Mouse (Mus musculus) hindbrain, embryonic 14.5 days (tissue): ENCODE measurements around the gene Afap1. TPM values are rescaled to one million over a fixed set of nuclear protein-coding genes. Genes with fewer than 3 reads are reported as not detected.

Source experiments
- ATAC-seq: fragments of 200-750 bp; cut with Nextera tagmentation; 2 replicates; pipeline ENCODE4 v1.8.0; 2017; ENCODE audit warnings: moderate number of reproducible peaks, mild to moderate bottlenecking, moderate TSS enrichment, moderate library complexity; ENCODE audit not compliant: low FRiP score
- DNase-seq: peaks from one replicate; pipeline ENCODE4 v3.0.0-alpha.2; 2015; ENCODE audit warnings: low spot score
- H3K27ac ChIP-seq: fragments of 300-500 bp; sonication (generic); 2 replicates; pipeline ENCODE4 v1.5.1; 2014; ENCODE audit warnings: mild to moderate bottlenecking, moderate library complexity
- H3K27me3 ChIP-seq: fragments of 300-500 bp; sonication (generic); 2 replicates; pipeline ENCODE4 v1.6.1; 2014; ENCODE audit warnings: mild to moderate bottlenecking, low read length, mixed read lengths; ENCODE audit not compliant: control insufficient read depth, insufficient read depth
- H3K36me3 ChIP-seq: fragments of 300-500 bp; sonication (generic); replicated peaks from 2 replicates; pipeline ENCODE4 v1.6.1; 2014; ENCODE audit not compliant: control insufficient read depth, insufficient read depth
- H3K4me1 ChIP-seq: fragments of 300-500 bp; sonication (generic); replicated peaks from 2 replicates; pipeline ENCODE4 v1.6.1; 2014; ENCODE audit warnings: antibody characterized with exemption, low read length, mixed read lengths; ENCODE audit not compliant: control insufficient read depth, insufficient read depth
- H3K4me2 ChIP-seq: fragments of 300-500 bp; sonication (generic); replicated peaks from 2 replicates; pipeline ENCODE4 v1.6.1; 2014; ENCODE audit warnings: mild to moderate bottlenecking, moderate library complexity
- H3K4me3 ChIP-seq: fragments of 300-500 bp; sonication (generic); replicated peaks from 2 replicates; pipeline ENCODE4 v1.5.1; 2014; ENCODE audit warnings: mild to moderate bottlenecking, low read length
- H3K9ac ChIP-seq: fragments of 300-500 bp; sonication (generic); 2 replicates; pipeline ENCODE4 v1.6.1; 2014
- H3K9me3 ChIP-seq: fragments of 300-500 bp; sonication (generic); 2 replicates; pipeline ENCODE4 v1.6.1; 2016; ENCODE audit warnings: low read length; ENCODE audit not compliant: control insufficient read depth
- WGBS: fragments of 180-500 bp; shearing (Covaris S2); extraction: QIAGEN DNeasy Blood & Tissue Kit; methylation state at CpG from one replicate; pipeline ENCODE4 v1.1.7; 2014; 5-methylcytosine and 5-hydroxymethylcytosine counted together
- polyA plus RNA-seq: library from polyadenylated mRNA; unstranded; fragments of >200 nt; fragmentation: Nextera tagmentation; extraction: Ambion mirVana; gene quantifications from 2 replicates; pipeline ENCODE4 v1.2.1, GENCODE M21; 2014

Gene Afap1
- polyA plus RNA-seq, 1 experiment from 2014 or later: 72.3 TPM

DNA sequence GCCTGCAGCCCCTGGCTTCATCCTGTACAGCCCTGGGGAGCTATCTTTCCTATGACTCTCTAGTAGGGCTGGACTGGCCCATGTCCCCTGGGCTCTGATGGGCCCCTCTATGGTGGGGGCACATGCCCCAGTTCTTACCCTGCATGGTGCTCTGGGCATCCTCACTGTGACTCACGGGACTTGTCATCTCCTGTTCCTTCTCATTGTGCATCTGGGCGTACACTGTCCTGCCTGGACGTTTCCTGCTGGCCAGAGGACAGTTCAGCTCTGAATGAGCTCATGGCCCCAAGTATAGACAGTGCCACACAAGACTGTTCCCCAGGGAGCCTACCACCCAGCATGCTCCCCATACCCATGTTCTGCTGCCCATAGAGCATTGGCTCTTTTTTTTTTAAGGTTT lies 128.0 kb downstream of the Afap1 start:
- no peak for DNase-seq
- Histone ChIP-seq H3K9ac (no peak overlapping the region), H3K27me3 (no peaks in the 10 kb centered on the region), H3K4me1 (no peaks in the 10 kb centered on the region), H3K36me3 (peaks cover 5% of the 10 kb centered on the region; the same call in 1 of the 2 replicates), H3K4me2 (no peak overlapping the region), H3K27ac (no peak overlapping the region), H3K9me3 (no peaks in the 10 kb centered on the region), H3K4me3 (no peak overlapping the region)
- WGBS: 86% methylated on average over 3 of the region's 3 CpGs
- ATAC-seq: no peak

DNA sequence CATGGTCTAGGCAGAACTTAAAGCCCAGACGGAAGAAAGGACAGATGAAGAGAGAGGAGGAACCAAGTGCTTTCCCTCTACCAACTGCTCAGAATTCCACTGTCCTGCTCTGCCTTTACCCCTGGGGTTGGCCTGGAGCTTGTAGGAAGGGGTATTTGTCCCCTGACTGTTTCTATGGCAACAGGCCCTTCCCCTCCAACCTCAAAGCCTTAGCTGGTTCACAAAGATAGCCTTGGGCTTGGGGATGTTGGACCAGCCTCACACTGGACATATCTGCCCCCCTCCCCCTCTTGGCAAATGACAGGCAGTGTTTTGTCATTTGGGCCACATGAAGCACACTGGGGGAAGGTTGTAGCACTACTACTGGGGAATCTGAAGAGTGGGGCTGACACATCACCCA lies 129.2 kb downstream of the Afap1 start:
- Histone ChIP-seq H3K27me3 (no peaks in the 10 kb centered on the region), H3K36me3 (peaks cover 5% of the 10 kb centered on the region; the same call in 1 of the 2 replicates), H3K4me2 (no peak overlapping the region), H3K27ac (no peak overlapping the region), H3K9me3 (no peaks in the 10 kb centered on the region), H3K4me1 (no peaks in the 10 kb centered on the region), H3K4me3 (no peak overlapping the region), H3K9ac (no peak overlapping the region)
- ATAC-seq (no peak), DNase-seq (no peak)
- 56% methylated on average over 1 of the region's 1 CpGs for WGBS

- H3K4me3 ChIP-seq: no peak overlapping the region
- no peak overlapping the region for H3K4me2 ChIP-seq
- H3K27ac ChIP-seq: no peak overlapping the region
- ATAC-seq (no peak), DNase-seq (no peak)
- no peaks in the 10 kb centered on the region for H3K27me3 ChIP-seq
- WGBS: 81% methylated on average over 9 of the region's 9 CpGs
- no peaks in the 10 kb centered on the region for H3K9me3 ChIP-seq
- H3K4me1 ChIP-seq: no peaks in the 10 kb centered on the region
- H3K9ac ChIP-seq: no peak overlapping the region
- 0 out of 2 replicates have a peak, but pooled peaks cover 5% of the 10 kb centered on the region for H3K36me3 ChIP-seq
Measured at GRCm38 (mm10) chr5:36024003-36024685, 131.0 kb downstream of the Afap1 start.

DNA sequence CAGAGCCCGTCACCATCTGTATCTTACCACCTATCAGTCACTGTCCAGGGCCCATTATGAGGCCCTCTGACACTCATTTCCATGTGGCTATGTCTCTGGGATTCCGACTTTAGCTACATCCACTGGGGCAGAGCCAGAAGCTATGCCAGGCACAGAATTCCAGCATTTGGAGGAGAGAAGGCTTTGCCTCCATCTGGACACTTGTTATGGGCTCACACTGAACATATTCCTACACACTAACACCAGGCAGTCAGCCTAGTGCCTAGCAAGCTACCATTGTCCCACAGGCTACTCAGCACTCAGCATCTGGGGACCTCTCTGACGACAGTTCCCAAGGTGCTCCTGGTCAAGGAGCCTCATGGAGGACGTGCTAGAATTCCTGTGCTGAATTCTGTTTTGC lies 132.0 kb downstream of the Afap1 start:
- 77% methylated on average over 4 of the region's 4 CpGs for WGBS
- Histone ChIP-seq H3K4me3 (no peak overlapping the region), H3K4me1 (no peaks in the 10 kb centered on the region), H3K27ac (no peak overlapping the region), H3K36me3 (0 out of 2 replicates have a peak, but pooled peaks cover 5% of the 10 kb centered on the region), H3K4me2 (no peak overlapping the region), H3K9ac (no peak overlapping the region), H3K27me3 (no peaks in the 10 kb centered on the region), H3K9me3 (no peaks in the 10 kb centered on the region)
- no peak for DNase-seq
- ATAC-seq: no peak

DNA sequence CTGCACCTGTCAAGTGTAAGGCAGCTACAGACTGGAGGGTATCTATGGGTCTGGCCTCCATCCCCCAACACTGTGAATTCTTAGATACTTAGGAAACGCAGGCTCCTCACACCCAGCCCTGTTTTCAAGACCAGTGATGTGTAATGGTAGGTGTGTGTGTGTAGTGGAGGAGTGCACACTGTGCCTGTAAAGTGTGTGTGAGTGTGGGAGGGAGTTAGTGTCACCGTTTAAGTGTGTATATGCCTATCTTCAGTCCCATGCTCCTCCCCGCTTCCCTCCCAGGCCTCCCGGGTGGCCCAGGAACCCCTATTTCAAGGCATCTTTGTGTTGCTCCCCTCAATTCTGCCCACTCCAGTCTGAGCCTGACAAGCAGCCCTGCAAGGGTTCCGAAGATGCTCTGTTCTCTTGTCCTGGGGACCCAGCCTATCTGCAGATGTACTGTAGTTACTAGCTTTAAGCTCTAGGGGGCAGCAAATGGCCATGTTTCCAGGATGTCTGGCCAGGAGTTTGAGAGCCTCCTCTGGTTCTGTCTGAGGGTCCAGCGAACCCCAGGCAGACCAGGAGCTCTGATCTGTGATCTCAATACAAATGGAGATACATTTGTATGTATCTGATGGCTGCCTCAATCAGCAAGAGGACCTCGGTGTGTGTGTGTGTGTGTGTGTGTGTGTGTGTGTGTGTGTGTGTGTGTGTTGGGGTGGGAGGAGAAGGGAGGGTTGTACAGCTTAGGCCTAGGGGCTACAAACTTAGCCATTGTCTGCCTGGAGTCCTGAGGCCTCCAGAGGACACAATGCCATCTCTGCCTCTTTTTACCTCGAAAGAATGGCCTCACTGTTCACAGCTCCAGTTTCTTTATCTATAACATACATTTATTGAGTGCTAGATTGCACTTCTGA lies 140.7 kb downstream of the Afap1 start:
- no peak overlapping the region for H3K4me3 ChIP-seq
- H3K4me2 ChIP-seq: no peak overlapping the region
- no peaks in the 10 kb centered on the region for H3K27me3 ChIP-seq
- H3K9me3 ChIP-seq: no peaks in the 10 kb centered on the region
- WGBS: 44% methylated on average over 8 of the region's 8 CpGs
- no peaks in the 10 kb centered on the region for H3K4me1 ChIP-seq
- DNase-seq (peak; percentile 95), ATAC-seq (peak; percentile 46; the same call in 1 of the 2 replicates)
- H3K36me3 ChIP-seq: peaks cover 4% of the 10 kb centered on the region; the same call in 1 of the 2 replicates
- H3K27ac ChIP-seq: no peak overlapping the region
- no peak overlapping the region for H3K9ac ChIP-seq

- H3K27ac ChIP-seq: no peak overlapping the region
- H3K9ac ChIP-seq: no peak overlapping the region
- 83% methylated on average over 5 of the region's 5 CpGs for WGBS
- no peak overlapping the region for H3K4me3 ChIP-seq
- H3K36me3 ChIP-seq: peaks cover 4% of the 10 kb centered on the region; the same call in 1 of the 2 replicates
- no peaks in the 10 kb centered on the region for H3K27me3 ChIP-seq
- H3K4me2 ChIP-seq: no peak overlapping the region
- DNase-seq (no peak), ATAC-seq (no peak)
- H3K9me3 ChIP-seq: no peaks in the 10 kb centered on the region
- peaks cover 15% of the 10 kb centered on the region for H3K4me1 ChIP-seq
Measured at GRCm38 (mm10) chr5:36039596-36039995, 146.5 kb downstream of the Afap1 start.

GRCm38 (mm10) chr5:36040398-36041235 lies 147.5 kb downstream of the Afap1 start:
- DNase-seq (peak; percentile 74), ATAC-seq (peak; percentile 71)
- Histone ChIP-seq H3K4me3 (no peak overlapping the region), H3K4me2 (no peak overlapping the region), H3K9ac (no peak overlapping the region), H3K27ac (peak overlapping the region; percentile 66), H3K9me3 (no peaks in the 10 kb centered on the region), H3K4me1 (peaks cover 15% of the 10 kb centered on the region), H3K27me3 (no peaks in the 10 kb centered on the region), H3K36me3 (peaks cover 4% of the 10 kb centered on the region; the same call in 1 of the 2 replicates)
- WGBS: 57% methylated on average over 13 of the region's 13 CpGs

DNA sequence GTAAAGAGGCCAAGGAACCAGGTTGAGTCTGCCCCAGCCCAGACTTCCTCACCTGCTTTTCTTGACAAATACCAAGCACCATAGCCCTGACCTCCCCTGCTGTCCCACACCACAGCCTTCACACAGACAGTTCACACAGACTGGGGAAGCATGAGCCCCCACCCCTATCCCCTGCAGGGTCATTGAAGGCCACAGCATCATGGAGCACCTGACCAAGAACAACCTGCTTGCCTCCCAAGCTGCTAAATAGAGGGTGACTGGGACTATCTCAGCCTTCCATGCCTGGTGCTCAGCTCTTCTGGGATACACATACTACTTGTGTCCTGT lies 148.1 kb downstream of the Afap1 start:
- Histone ChIP-seq H3K9me3 (no peaks in the 10 kb centered on the region), H3K9ac (no peak overlapping the region), H3K27ac (peak overlapping the region; percentile 66), H3K27me3 (no peaks in the 10 kb centered on the region), H3K4me2 (no peak overlapping the region), H3K36me3 (peaks cover 4% of the 10 kb centered on the region; the same call in 1 of the 2 replicates), H3K4me1 (peaks cover 15% of the 10 kb centered on the region), H3K4me3 (no peak overlapping the region)
- DNase-seq (no peak), ATAC-seq (peak; percentile 44; the same call in 1 of the 2 replicates)

DNA sequence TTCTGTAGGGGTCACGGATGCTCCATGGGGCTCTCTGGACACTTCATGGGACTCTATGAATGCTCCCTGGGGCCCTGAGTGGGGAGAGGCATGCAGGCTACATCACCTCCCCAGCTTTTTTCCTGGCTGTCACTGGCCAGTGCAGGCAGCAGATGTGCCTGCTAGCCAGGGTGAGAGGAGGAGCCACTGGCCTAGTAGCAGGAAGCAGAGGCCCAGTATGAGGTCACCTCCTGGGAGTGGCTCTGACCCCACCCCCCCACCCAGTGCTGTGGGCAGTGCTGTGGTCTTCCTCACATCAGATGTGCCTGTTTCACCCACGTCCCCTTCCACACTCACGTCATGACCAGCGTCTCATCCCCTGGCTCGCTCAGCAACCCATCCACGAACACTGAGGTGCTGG lies 148.6 kb downstream of the Afap1 start:
- Histone ChIP-seq H3K9me3 (no peaks in the 10 kb centered on the region), H3K4me2 (no peak overlapping the region), H3K27me3 (no peaks in the 10 kb centered on the region), H3K36me3 (peaks cover 4% of the 10 kb centered on the region; the same call in 1 of the 2 replicates), H3K27ac (no peak overlapping the region), H3K9ac (no peak overlapping the region), H3K4me3 (no peak overlapping the region), H3K4me1 (peaks cover 15% of the 10 kb centered on the region)
- DNase-seq (no peak), ATAC-seq (no peak)
- WGBS: 91% methylated on average over 6 of the region's 6 CpGs
